Mouse (Mus musculus) left cerebral cortex, postnatal 10 days (tissue): ENCODE measurements at regions not wholly inside any gene's neighbourhood (a gene's known extent, or its start where the extent isn't known, plus 50 kb on each side); places are given as distances from the start of the nearest gene placed in this dataset. TPM values are rescaled to one million over a fixed set of nuclear protein-coding genes. Genes with fewer than 3 reads are reported as not detected.

Experiments used
- DNase-seq, 2 experiments: peaks; one replicate each; pipeline ENCODE4 v3.0.0; 2021 to 2022; ENCODE audit warnings: low spot score in 2 of 2, mixed read lengths in 1 of 2; ENCODE audit errors: extremely low spot score in 1 of 2
- intact Hi-C: fragments of 180-260 bp; cut with DNase I; formaldehyde crosslinking; loops from one replicate; pipeline ENCODE4 v1.15.1; 2025
- microRNA-seq: library from miRNA; unstranded; fragments of <30 nt; microRNA quantifications from one replicate; pipeline ENCODE4 v1.2.0, GENCODE M21; 2022

DNA sequence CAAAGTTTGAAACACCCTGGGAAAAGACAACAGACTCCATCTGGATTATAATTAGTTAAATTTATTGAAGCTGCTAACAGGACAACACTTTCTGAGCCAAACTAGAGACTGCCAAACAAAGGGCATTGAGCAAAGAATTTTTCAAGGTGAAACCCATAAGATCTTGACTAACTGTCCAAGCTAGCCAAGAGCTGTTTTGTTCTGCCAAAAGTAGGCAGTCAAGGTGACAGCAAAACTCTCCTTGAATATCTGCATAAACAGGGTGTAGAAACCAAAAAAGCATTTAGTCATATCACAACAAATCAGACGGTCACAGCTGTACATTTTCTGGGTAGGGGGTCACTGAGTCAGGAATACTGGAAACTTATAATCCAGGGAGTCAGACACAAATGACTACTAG lies 368.1 kb upstream of the Ddx18 start:
- intact Hi-C loops: no loop called here
- DNase-seq: no peak

Small RNA genes lying in the stretch of these regions (microRNA-seq; reads per million reads assigned to microRNA genes)
- not detected for gene Gm26472
